Mouse (Mus musculus) ovary, postnatal 36 days (tissue): Measurements from ENCODE around the gene Adm.
"Not testable (repeated sequence)": the region's sequence is repeated elsewhere in the genome, so short reads cannot be mapped to it uniquely, and the experiment has no call there.

Experiments
- DNase-seq: peaks from one replicate; pipeline ENCODE4 v3.0.0; 2022; ENCODE audit warnings: low spot score, mixed read lengths

The Adm gene

DNA sequence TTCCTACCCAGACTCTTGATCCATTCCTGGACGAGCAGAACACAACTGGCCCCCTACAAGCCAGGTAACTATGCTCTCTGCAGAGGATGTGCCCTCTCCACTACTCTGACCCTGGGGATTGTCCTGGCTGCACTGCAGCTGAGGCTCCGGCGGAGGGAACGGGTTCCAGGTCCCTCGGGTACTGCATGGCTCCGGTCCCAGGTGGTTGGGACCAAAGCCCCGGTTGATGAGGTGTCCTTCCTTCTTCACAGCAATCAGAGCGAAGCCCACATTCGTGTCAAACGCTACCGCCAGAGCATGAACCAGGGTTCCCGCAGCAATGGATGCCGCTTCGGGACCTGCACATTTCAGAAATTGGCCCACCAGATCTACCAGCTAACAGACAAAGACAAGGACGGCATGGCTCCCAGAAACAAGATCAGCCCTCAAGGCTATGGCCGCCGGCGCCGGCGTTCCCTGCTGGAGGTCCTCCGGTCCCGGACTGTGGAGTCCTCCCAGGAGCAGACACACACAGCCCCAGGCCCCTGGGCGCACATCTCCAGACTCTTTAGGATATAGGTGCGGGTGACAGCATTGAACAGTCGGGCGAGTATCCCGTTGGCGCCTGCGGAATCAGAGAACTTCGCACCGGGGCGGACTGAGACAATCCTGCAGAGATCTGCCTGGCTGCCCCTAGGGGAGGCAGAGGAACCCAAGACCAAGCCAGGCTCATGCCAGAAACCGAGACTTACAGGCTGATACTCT, 1.3 kb downstream of the Adm start:
- DNase-seq, result peak; percentile 40

GRCm38 (mm10) chr7:110629892-110630666, 2.6 kb downstream of the Adm start:
- peak; percentile 85 for DNase-seq

DNA sequence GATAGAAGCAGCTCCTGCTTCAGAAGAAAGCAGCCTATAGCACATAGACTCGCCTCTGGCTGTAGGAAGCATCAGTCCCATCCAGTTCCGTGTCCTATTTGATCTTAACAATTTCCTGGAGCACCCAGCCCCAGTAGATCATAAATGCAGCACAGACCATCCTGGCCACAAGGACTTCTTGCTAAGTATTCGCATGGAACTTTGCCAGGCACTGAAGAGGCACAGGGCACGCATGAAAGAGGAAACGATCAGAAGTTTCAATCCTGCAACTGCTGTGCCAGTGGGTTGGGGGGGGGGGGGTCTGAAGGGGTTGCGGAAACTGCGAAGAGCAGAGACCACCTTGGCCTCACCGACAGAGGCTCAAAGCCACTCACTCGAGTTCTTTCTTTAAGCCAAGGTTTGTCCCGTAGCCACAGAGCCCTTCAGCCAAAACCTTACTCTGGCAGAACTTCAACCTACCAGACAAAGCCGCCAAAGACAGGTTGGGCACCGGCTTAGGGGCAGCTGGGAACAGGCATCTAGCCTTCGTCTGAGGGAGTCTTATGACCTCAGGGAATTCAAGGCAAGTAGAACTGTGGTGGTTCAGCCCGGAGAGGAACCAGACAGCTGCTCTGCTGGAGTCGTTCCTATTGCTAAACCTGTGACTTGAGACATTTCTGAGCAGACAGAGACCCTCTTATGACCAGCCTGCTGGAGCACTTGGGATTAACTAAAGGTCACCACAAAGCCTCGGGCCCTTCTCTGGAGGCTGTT, 3.9 kb downstream of the Adm start:
- DNase-seq, result no peak

DNA sequence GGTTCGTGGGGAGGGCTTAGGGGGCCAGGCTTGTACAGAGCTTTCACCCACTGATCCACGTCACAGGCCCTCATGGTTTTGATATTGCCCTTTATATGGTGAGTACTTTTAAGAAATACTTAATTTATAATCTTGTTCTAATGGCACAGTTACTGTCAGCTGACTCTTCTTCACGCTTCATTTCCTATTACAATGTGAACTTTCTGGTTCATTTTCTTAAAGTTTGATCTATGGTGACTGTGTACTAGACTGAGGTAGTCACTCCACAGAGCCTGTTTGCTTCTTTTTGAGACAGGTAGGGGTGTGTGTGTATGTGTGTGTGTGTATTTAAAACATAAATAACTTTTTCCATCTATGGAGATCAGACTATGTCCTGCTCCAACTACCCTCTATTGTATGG, 8.5 kb downstream of the Adm start:
- DNase-seq, result no peak

DNA sequence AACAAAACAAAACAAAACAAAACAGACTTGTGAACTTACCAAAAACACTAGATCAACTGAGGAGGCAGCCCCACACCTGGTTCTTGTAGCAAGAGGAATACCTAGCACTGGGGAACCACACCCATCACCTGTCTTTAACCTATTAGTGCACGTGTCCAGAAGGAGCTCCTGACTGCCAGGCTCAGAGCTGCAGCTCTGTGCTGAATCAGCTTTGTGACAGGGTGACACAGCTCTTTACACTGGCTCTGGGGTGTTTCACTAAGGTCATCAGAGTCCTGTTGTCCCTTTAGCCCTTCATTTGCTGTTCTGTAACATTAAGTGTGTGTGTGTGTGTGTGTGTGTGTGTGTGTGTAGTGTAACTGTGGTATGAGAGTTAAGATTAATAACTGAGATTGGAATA, 9.1 kb downstream of the Adm start:
- no peak for DNase-seq

DNA sequence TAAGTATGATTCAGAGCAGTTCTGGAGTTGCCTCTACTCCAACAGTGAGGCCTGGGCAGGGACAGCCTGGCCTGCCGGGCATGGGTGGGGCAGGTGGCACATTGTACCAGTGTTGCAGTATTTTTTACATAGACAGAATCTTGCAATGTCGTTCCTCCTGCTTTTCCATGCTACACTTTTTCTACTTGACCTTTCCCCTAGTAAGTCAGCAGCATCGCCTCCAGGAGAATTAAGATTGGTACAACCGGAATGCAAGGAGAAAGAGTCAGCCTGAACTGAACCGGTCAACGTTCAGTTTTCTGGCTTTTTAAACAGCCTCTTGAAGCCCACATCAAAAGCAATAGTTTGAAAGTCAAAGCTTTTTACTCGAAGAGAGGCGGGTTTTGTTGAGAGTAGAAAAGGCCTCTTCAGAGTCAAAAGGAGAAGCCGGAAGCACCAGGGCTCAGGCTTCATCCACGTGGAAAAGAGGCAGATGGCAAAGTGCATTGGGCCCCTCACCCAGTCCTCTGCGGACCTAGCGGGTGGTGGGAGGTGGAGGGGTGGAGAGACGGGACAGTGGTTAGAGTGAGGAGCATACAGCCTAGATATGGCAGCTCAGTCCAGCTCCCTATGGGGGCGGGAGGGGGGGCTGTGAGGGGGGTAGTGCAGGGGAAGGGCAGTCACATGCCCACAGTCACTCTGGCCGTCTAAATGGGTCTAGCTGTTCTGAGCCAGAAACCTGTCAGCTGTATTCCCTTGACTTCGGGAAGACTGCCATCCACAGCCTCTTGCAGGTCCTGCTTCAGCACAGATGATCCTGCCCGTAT, 11.0 kb downstream of the Adm start:
- no peak for DNase-seq

- no peak for DNase-seq
Measured at GRCm38 (mm10) chr7:110639291-110639915, 11.9 kb downstream of the Adm start.

DNA sequence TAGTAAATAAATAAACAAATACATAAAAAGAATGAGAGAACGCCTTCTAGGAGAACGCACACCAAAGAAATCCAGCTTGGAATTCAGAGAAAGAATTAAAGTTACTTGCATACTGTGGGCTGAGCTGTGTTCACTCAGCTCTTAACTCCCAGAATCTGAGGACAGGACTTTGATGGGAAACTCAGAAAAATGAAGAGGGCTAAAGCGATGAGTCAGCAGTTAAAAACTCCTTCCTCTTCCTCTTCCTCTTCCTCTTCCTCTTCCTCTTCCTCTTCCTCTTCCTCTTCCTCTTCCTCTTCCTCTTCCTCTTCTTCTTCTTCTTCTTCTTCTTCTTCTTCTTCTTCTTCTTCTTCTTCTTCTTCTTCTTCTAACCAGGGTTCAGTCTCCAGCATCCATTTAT, 12.5 kb downstream of the Adm start:
- DNase-seq, result not testable (repeated sequence)

DNA sequence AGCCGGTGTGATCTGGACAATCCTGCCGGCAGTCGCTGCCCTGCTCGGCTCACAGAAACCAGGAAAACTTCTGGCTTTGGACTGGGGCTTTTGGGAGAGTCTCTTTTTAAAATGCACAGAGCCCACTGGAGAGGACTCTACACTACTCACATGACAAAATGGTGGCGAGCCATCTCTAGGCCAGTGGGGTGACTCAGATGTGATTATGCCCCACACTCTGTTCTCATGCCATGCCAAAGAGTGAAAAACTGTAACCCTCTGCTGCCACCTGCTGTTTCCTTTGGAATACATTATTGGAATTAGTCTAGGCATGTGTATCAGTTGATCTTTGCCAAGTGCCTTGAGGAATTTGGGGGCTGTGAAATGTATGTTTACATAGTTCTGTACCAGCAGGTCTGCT, 17.9 kb downstream of the Adm start:
- DNase-seq, result no peak

GRCm38 (mm10) chr7:110645859-110646258, 18.4 kb downstream of the Adm start:
- DNase-seq, result no peak

DNA sequence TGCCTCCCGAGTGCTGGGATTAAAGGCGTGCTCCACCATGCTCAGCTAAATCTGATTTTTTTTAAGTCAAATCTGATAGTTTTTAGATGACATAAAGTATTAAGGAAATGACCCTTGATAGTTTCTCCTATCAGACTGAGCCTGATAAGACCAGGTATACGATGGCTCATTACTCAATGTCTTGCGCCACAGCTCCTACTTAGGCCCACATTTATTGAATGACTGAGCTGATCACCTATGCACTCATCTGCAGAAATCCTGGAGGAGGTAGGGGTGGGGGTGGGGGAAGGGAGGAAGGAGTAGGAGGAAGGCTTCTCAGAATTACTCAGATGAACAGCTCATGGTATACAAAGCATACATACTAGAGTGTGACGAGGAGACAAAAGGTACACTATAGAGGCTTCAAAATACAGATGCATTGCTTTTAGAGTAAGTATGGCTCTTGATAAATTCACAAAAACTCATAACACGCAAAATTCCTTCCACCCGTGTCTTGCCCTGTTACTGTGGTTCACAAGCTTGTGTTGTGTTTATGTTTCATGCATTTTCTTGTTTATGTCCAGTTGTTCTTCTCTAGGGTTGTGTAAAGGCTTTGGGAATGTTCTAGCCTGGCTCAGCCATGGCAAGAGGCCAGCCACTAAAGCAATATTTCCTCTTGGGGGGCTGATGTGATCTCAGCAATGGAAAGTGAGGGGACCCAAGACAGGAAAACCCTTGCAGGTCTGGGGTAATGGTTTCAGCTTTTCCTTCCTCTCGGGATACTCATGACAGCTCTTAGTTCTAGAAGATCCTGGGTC, 19.3 kb downstream of the Adm start:
- DNase-seq, result no peak

DNA sequence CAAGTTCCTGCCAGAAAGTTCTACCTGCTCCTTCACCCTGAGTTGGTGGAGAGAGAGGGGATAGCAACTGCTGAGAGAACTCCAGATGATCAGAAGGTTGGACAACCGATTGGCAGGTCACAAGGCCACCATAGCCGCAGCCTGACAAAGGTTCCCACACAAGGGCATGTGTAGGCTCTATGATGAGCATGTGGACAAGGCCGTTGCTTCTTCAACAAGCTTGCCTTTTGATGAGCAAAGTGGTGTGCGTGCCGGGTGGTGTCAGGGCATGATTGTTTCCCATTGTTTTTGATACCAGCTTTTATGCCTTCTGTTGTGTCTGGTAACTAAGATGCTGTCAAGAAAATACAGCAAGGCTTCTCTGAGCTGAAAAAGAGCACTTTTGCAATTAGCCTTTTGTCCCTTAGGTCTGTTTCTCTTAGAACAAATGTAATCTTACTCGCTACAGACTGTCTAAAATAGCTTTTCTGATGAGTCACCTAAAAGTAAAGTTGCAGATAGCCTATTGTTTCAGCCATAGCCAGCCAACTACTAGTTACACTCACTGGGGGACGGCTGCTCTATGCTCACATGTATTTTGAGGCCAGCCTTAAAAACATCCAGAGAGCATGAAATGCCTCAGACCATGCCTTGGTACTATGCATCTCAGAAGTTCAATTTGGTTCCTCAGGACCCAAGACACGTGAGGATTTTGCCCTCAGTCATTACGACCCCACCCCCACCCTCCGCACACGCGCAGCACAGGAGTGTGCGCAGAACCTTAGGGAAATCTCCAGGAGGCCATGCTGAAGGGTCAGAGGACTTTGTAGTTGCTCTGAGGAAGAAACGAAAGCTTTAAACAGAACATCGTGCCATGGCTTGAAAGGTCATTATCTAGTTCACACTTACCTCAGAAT, 20.3 kb downstream of the Adm start:
- no peak for DNase-seq

- DNase-seq, result peak; percentile 55
Measured at GRCm38 (mm10) chr7:110648455-110649085, 21.1 kb downstream of the Adm start.

GRCm38 (mm10) chr7:110649133-110649987, 21.9 kb downstream of the Adm start:
- no peak for DNase-seq

DNA sequence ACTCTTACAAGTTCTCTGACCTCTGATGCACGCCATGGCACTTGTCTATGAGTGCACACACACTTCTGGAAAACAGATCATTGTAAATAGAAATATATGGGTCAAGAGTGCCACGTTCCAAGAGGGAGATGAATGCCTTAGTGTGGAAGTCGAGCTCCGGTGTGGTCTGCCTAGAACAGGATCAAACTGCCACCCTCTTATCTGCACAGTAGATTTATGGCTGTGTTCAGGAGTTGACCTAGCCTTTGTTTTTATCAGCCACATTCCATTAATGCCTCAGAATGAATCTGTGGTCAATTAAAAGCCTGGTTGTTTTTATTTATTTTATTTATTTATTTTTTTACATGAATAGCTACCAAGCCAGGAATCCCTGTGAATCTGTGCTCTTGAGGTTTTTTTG, 23.0 kb downstream of the Adm start:
- no peak for DNase-seq

GRCm38 (mm10) chr7:110651091-110651490, 23.6 kb downstream of the Adm start:
- no peak for DNase-seq

GRCm38 (mm10) chr7:110655230-110655629, 27.8 kb downstream of the Adm start:
- no peak for DNase-seq

GRCm38 (mm10) chr7:110655966-110656365, 28.5 kb downstream of the Adm start:
- no peak for DNase-seq
